Mouse (Mus musculus) hindbrain, embryonic 15.5 days (tissue): Measurements from ENCODE around the gene Pde6h. TPM values are rescaled to one million over a fixed set of nuclear protein-coding genes. Genes with fewer than 3 reads are reported as not detected.
"Not testable (repeated sequence)": the region's sequence is repeated elsewhere in the genome, so short reads cannot be mapped to it uniquely, and the experiment has no call there.

Source experiments
- ATAC-seq: fragments of 200-750 bp; cut with Nextera tagmentation; 2 replicates; pipeline ENCODE4 v1.8.0; 2017; ENCODE audit warnings: low read depth, moderate number of reproducible peaks, moderate TSS enrichment; ENCODE audit not compliant: low FRiP score
- H3K27ac ChIP-seq: fragments of 300-500 bp; sonication (generic); replicated peaks from 2 replicates; pipeline ENCODE4 v1.5.1; 2015; ENCODE audit warnings: mild to moderate bottlenecking, inconsistent platforms
- H3K27me3 ChIP-seq: fragments of 300-500 bp; sonication (generic); 2 replicates; pipeline ENCODE4 v1.6.1; 2015; ENCODE audit warnings: control low read depth, inconsistent platforms
- H3K36me3 ChIP-seq: fragments of 300-500 bp; sonication (generic); 2 replicates; pipeline ENCODE4 v1.6.1; 2015; ENCODE audit warnings: control low read depth, inconsistent platforms
- H3K4me1 ChIP-seq: fragments of 300-500 bp; sonication (generic); replicated peaks from 2 replicates; pipeline ENCODE4 v1.6.1; 2015; ENCODE audit warnings: control low read depth, inconsistent platforms
- H3K4me2 ChIP-seq: fragments of 300-500 bp; sonication (generic); 2 replicates; pipeline ENCODE4 v1.6.1; 2015; ENCODE audit warnings: moderate library complexity, mild to moderate bottlenecking, inconsistent platforms
- H3K4me3 ChIP-seq: fragments of 300-500 bp; sonication (generic); 2 replicates; pipeline ENCODE4 v1.5.1; 2015; ENCODE audit warnings: mild to moderate bottlenecking, inconsistent platforms
- H3K9ac ChIP-seq: fragments of 300-500 bp; sonication (generic); 2 replicates; pipeline ENCODE4 v1.6.1; 2015; ENCODE audit warnings: inconsistent platforms
- H3K9me3 ChIP-seq: fragments of 300-500 bp; sonication (generic); 2 replicates; pipeline ENCODE4 v1.6.1; 2016; ENCODE audit warnings: control low read depth, inconsistent platforms
- WGBS: fragments of 180-500 bp; shearing (Covaris S2); methylation state at CpG from one replicate; pipeline ENCODE4 v1.1.7; 2015; 5-methylcytosine and 5-hydroxymethylcytosine counted together
- polyA plus RNA-seq: library from polyadenylated mRNA; unstranded; fragments of >200 nt; fragmentation: Nextera tagmentation; extraction: Ambion mirVana; gene quantifications from 2 replicates; pipeline ENCODE4 v1.2.1, GENCODE M21; 2015

Pde6h gene
- polyA plus RNA-seq, 1 experiment from 2014 or later: 1.1 TPM

GRCm38 (mm10) chr6:136964609-136965510 is 41.2 kb downstream of the Pde6h start:
- H3K4me2 ChIP-seq: no peak overlapping the region
- no peak for ATAC-seq
- no peak overlapping the region for H3K9ac ChIP-seq
- 70% methylated on average over 13 of the region's 13 CpGs for WGBS
- H3K27ac ChIP-seq: no peak overlapping the region
- H3K4me3 ChIP-seq: no peak overlapping the region
- no peaks in the 10 kb centered on the region for H3K36me3 ChIP-seq
- H3K27me3 ChIP-seq: no peaks in the 10 kb centered on the region
- H3K4me1 ChIP-seq: no peaks in the 10 kb centered on the region
- H3K9me3 ChIP-seq: no peaks in the 10 kb centered on the region

GRCm38 (mm10) chr6:136965912-136966311 is 42.3 kb downstream of the Pde6h start:
- Histone ChIP-seq H3K9me3 (no peaks in the 10 kb centered on the region), H3K4me2 (no peak overlapping the region), H3K27ac (no peak overlapping the region), H3K4me3 (no peak overlapping the region), H3K36me3 (no peaks in the 10 kb centered on the region), H3K9ac (no peak overlapping the region), H3K27me3 (no peaks in the 10 kb centered on the region), H3K4me1 (no peaks in the 10 kb centered on the region)
- ATAC-seq: no peak
- WGBS: 72% methylated on average over 10 of the region's 10 CpGs

GRCm38 (mm10) chr6:136967466-136967865 is 43.8 kb downstream of the Pde6h start:
- Histone ChIP-seq H3K36me3 (no peaks in the 10 kb centered on the region), H3K27ac (no peak overlapping the region), H3K9me3 (no peaks in the 10 kb centered on the region), H3K4me3 (no peak overlapping the region), H3K4me2 (no peak overlapping the region), H3K4me1 (no peaks in the 10 kb centered on the region), H3K9ac (no peak overlapping the region), H3K27me3 (no peaks in the 10 kb centered on the region)
- WGBS: 79% methylated on average over 4 of the region's 4 CpGs
- ATAC-seq: no peak

GRCm38 (mm10) chr6:136968877-136969276 is 45.2 kb downstream of the Pde6h start:
- not testable (repeated sequence) for H3K9ac ChIP-seq, H3K4me1 ChIP-seq, H3K27ac ChIP-seq, H3K4me2 ChIP-seq, H3K4me3 ChIP-seq, ATAC-seq, H3K9me3 ChIP-seq, H3K36me3 ChIP-seq, H3K27me3 ChIP-seq
- WGBS: 51% methylated on average over 4 of the region's 4 CpGs

DNA sequence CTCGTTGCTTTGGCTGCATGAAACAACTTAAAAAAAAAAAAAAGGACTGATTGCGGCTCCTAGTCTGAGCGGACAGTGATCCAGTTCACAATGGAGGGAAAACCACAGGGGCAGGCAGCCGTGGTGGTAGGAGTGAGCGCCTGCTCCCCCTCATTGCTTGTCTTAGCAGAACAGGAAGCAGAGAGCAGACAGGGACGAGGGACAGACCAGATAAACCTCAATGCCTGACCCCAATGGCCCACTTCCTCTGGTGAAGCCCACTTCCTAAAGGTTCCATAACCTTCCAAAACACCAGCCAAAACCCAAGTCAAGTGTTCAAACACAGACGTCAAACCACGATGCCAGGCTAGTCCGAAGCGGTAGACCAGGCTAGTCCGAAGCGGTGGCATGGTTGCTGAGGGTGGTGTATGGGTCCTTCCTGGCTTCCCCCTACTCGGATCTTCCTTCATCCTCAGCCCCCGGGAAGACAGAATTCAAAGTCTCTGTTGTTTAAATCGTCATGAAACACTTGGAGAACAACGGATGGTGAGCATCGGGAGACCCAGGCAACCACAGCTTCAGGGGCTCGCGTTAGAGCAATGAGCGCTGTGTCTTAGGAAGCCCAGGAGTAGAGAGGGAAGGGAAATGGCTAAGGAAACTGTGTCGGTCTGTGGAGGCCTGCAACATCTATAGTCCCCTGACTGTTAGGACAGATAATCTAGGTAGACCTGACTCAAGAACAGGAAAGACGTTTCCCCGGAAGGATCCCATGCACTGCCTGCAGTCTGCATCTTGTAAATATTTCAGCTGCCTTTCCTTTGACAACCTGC is 55.8 kb downstream of the Pde6h start:
- ATAC-seq: no peak
- no peak overlapping the region for H3K27ac ChIP-seq

DNA sequence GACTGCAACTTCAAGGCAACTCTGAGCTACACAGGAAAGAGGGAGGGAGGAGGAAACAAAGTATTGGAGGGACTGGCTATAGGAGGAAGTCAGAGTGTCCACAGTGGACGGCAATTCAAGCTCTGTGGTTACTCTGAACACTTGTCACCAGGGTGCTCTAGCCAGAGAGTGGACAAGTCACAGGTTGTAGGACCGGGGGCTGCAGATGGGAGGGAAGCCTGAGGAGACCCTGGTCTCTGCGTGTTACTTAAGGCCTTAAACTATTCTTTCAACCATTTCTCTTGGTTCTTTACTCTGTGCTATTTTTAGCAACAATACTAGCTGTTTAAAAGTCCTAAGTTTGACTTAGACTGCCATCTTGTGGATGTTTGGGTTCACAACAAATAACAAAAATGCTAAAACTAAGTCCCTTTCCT is 56.7 kb downstream of the Pde6h start:
- peak; percentile 73 for ATAC-seq
- Histone ChIP-seq H3K27me3 (no peaks in the 10 kb centered on the region), H3K4me3 (no peak overlapping the region), H3K36me3 (no peaks in the 10 kb centered on the region), H3K4me2 (peak overlapping the region; percentile 2; the same call in 1 of the 2 replicates), H3K27ac (peak overlapping the region; percentile 55), H3K9ac (no peak overlapping the region), H3K9me3 (no peaks in the 10 kb centered on the region), H3K4me1 (peaks cover 12% of the 10 kb centered on the region)
- WGBS: 33% methylated on average over 3 of the region's 3 CpGs

More for the DNA sequence above, 55.8 kb downstream of the Pde6h start:
- H3K27me3 ChIP-seq: no peaks in the 10 kb centered on the region
- WGBS: 89% methylated on average over 23 of the region's 23 CpGs
- peaks cover 12% of the 10 kb centered on the region for H3K4me1 ChIP-seq
- no peak overlapping the region for H3K4me3 ChIP-seq
- H3K4me2 ChIP-seq: no peak overlapping the region
- H3K9me3 ChIP-seq: no peaks in the 10 kb centered on the region
- H3K9ac ChIP-seq: no peak overlapping the region
- no peaks in the 10 kb centered on the region for H3K36me3 ChIP-seq

DNA sequence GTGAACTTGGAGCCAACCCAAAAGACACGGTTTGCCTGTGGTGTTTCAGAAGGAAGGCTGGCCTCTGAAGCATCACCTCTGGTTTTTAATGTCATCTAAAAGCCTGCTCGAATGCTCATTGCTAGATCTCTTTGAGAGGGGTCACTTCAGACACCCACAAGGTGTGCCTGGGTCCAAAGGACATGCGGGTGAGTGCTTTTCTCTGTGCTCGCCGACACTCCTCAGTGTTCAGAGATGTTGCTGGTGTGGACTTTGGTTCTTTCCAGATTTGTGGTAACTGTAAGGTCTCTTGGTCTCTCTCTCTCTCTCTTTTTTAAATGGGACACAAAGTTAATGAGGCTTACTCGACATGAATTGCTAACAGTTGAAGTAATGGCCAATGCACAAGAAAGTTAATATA is 58.9 kb downstream of the Pde6h start:
- Histone ChIP-seq H3K36me3 (no peaks in the 10 kb centered on the region), H3K4me1 (peaks cover 21% of the 10 kb centered on the region), H3K9ac (no peak overlapping the region), H3K4me3 (no peak overlapping the region), H3K27ac (no peak overlapping the region), H3K4me2 (no peak overlapping the region), H3K9me3 (no peaks in the 10 kb centered on the region), H3K27me3 (no peaks in the 10 kb centered on the region)
- 79% methylated on average over 6 of the region's 6 CpGs for WGBS
- ATAC-seq: no peak

DNA sequence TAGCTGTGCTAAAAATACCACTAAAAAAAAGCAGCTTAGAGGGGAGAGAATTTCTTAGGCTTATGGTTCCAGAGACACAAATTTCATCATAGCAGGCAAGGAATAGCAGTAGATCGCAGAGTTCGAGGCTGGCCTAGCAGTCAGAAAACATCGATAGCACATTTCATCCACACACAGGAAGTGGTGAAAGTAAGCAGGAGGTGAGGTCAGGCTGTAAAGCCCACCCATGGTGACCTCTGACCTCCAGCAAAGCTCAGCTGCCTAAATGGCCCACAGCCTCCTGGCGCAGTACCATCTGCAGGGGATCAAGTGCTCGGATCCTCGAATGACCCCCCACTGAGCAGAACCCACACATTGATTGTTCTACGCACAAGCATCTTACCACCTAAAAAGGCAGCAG is 59.6 kb downstream of the Pde6h start:
- no peak overlapping the region for H3K27ac ChIP-seq
- H3K9me3 ChIP-seq: no peaks in the 10 kb centered on the region
- 67% methylated on average over 7 of the region's 7 CpGs for WGBS
- H3K4me1 ChIP-seq: peaks cover 21% of the 10 kb centered on the region
- ATAC-seq: no peak
- H3K36me3 ChIP-seq: no peaks in the 10 kb centered on the region
- no peak overlapping the region for H3K4me3 ChIP-seq
- H3K4me2 ChIP-seq: no peak overlapping the region
- no peaks in the 10 kb centered on the region for H3K27me3 ChIP-seq
- H3K9ac ChIP-seq: no peak overlapping the region

GRCm38 (mm10) chr6:136986019-136986418 is 62.4 kb downstream of the Pde6h start:
- 65% methylated on average over 13 of the region's 13 CpGs for WGBS
- Histone ChIP-seq H3K27me3 (no peaks in the 10 kb centered on the region), H3K4me1 (peaks cover 24% of the 10 kb centered on the region), H3K4me2 (no peak overlapping the region), H3K4me3 (no peak overlapping the region), H3K9ac (no peak overlapping the region), H3K9me3 (no peaks in the 10 kb centered on the region), H3K36me3 (no peaks in the 10 kb centered on the region), H3K27ac (no peak overlapping the region)
- ATAC-seq: 0 out of 2 replicates have a peak, but pooled peaks have one; percentile 14

DNA sequence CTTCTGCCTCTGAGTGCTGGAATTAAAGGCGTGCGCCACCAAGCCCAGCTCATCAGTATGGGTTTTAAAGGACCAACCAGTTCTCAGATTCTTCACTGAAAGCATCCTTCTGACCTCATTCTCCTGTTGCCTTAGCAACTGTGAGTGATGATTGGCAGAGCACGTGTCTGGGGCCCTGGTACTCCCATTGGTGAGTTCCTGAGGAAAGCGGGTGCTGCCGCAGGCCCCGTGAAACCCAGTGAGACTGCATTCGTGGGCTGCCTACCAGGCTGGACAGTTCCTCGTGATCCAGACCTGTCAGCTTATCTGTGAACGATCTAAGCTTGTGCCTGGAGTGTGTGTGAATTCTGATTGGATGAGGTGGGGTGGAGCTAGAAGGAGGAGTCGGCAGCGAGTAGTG is 63.1 kb downstream of the Pde6h start:
- ATAC-seq: 0 out of 2 replicates have a peak, but pooled peaks have one; percentile 37
- no peak overlapping the region for H3K27ac ChIP-seq
- no peaks in the 10 kb centered on the region for H3K36me3 ChIP-seq
- H3K4me3 ChIP-seq: no peak overlapping the region
- 60% methylated on average over 11 of the region's 11 CpGs for WGBS
- no peaks in the 10 kb centered on the region for H3K27me3 ChIP-seq
- no peak overlapping the region for H3K9ac ChIP-seq
- no peak overlapping the region for H3K4me2 ChIP-seq
- H3K4me1 ChIP-seq: peaks cover 24% of the 10 kb centered on the region
- H3K9me3 ChIP-seq: no peaks in the 10 kb centered on the region

- 87% methylated on average over 7 of the region's 7 CpGs for WGBS
- H3K27me3 ChIP-seq: no peaks in the 10 kb centered on the region
- H3K36me3 ChIP-seq: no peaks in the 10 kb centered on the region
- no peak overlapping the region for H3K27ac ChIP-seq
- H3K4me3 ChIP-seq: no peak overlapping the region
- H3K9ac ChIP-seq: no peak overlapping the region
- H3K4me2 ChIP-seq: no peak overlapping the region
- ATAC-seq: no peak
- no peaks in the 10 kb centered on the region for H3K9me3 ChIP-seq
- peaks cover 21% of the 10 kb centered on the region for H3K4me1 ChIP-seq
Measured at GRCm38 (mm10) chr6:136988536-136989060, 65.0 kb downstream of the Pde6h start.
